Mouse (Mus musculus) heart, embryonic 15.5 days (tissue): ENCODE measurements around the gene Nebl. TPM values are rescaled to one million over a fixed set of nuclear protein-coding genes. Genes with fewer than 3 reads are reported as not detected.
A peak's percentile ranks its signal among the peaks of the same experiment; 100 is the strongest.

Experiments used
- ATAC-seq: fragments of 200-750 bp; cut with Nextera tagmentation; replicated peaks from 2 replicates; pipeline ENCODE4 v1.8.0; 2017; ENCODE audit warnings: low read depth, moderate TSS enrichment; ENCODE audit not compliant: insufficient number of reproducible peaks, insufficient read depth, low FRiP score
- H3K27ac ChIP-seq: fragments of 300-500 bp; sonication (generic); 2 replicates; pipeline ENCODE4 v1.5.1; 2015; ENCODE audit warnings: mild to moderate bottlenecking, inconsistent platforms
- H3K27me3 ChIP-seq: fragments of 300-500 bp; sonication (generic); 2 replicates; pipeline ENCODE4 v1.6.1; 2015; ENCODE audit warnings: inconsistent platforms
- H3K36me3 ChIP-seq: fragments of 300-500 bp; sonication (generic); 2 replicates; pipeline ENCODE4 v1.6.1; 2015; ENCODE audit warnings: mild to moderate bottlenecking, inconsistent platforms
- H3K4me1 ChIP-seq: fragments of 300-500 bp; sonication (generic); replicated peaks from 2 replicates; pipeline ENCODE4 v1.6.1; 2015; ENCODE audit warnings: inconsistent platforms
- H3K4me2 ChIP-seq: fragments of 300-500 bp; sonication (generic); 2 replicates; pipeline ENCODE4 v1.6.1; 2015; ENCODE audit warnings: inconsistent platforms, mild to moderate bottlenecking, moderate library complexity
- H3K4me3 ChIP-seq: fragments of 300-500 bp; sonication (generic); 2 replicates; pipeline ENCODE4 v1.5.1; 2015; ENCODE audit warnings: mild to moderate bottlenecking, inconsistent platforms
- H3K9ac ChIP-seq: fragments of 300-500 bp; sonication (generic); 2 replicates; pipeline ENCODE4 v1.6.1; 2015; ENCODE audit warnings: mild to moderate bottlenecking, inconsistent platforms
- H3K9me3 ChIP-seq: fragments of 300-500 bp; sonication (generic); replicated peaks from 2 replicates; pipeline ENCODE4 v1.6.1; 2016; ENCODE audit warnings: inconsistent platforms
- WGBS: fragments of 180-500 bp; shearing (Covaris S2); methylation state at CpG from one replicate; pipeline ENCODE4 v1.1.7; 2015; ENCODE audit warnings: mixed read lengths; 5-methylcytosine and 5-hydroxymethylcytosine counted together
- polyA plus RNA-seq: library from polyadenylated mRNA; unstranded; fragments of >200 nt; fragmentation: Nextera tagmentation; extraction: Ambion mirVana; gene quantifications from 2 replicates; pipeline ENCODE4 v1.2.1, GENCODE M21; 2015

Nebl gene
- polyA plus RNA-seq, 1 experiment from 2014 or later = 237 TPM

DNA sequence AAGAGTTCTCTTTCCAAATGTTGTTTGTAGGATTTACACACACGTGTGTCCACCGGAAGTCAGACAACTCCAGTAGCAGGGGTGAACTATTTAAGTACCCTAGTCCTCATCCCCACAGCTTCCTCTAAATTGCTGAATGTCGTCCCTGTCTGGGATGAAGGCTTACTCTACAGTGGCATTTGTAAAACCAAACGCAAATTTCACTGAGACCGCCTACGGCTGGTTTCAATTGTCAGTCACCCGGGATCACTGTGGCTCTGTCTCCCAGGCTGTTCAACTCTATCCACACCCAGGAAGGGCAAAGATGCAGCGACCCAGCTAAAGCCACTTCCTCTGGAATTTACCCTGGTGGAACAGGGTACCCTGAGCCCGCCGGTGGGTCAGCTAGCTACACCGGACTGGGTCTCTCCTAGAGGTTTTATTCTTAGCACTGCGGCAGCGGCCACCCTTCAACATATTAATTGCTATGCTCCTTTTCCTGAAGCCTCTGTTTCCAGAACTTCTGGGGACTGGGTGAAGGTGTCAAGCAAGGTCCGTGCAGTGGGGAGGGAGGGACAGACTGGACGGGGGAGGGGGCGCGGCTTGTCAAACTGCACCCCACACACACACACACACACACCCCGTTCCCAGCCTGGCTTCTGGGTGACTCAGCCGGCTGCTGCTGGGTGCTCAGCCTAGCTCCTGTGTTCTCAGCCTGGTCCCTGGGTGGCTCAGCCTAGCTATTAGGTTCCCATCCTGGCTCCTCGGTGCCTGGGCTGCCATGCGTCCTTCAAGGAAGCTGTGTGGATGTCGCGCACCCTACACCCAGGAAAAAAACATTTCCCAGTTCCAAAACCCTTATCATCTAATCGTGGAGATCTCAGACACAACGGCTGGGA is 1.3 kb downstream of the Nebl start:
- 8% methylated on average over 25 of the region's 25 CpGs for WGBS
- Histone ChIP-seq H3K36me3 (no peaks in the 10 kb centered on the region), H3K9ac (peak overlapping the region; percentile 66; the same call in 1 of the 2 replicates), H3K27ac (no peak overlapping the region), H3K4me2 (peak overlapping the region; percentile 100), H3K4me3 (peak overlapping the region; percentile 76), H3K27me3 (peaks cover 32% of the 10 kb centered on the region), H3K9me3 (no peaks in the 10 kb centered on the region), H3K4me1 (peaks cover 16% of the 10 kb centered on the region)
- 0 out of 2 replicates have a peak, but pooled peaks have one; percentile 45 for ATAC-seq

DNA sequence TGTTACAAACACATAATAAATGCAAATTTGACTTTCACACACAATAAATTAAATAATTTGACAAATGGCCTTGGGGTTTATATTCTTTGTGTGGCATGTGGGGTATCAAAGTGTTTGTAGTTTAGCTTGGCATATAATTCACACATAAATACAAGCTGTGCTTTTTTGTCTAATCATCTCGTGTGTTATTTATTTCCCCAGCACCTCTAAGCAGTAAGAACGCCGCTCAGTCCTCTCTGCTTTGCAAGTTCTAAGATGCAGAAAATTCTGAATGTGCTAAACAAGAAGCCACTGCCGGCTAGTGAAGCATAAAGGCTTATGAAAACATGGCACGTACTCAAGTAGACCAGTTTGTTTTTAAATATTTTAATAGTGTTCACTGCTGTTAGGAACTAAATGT is 6.9 kb downstream of the Nebl start:
- Histone ChIP-seq H3K9ac (no peak overlapping the region), H3K9me3 (no peaks in the 10 kb centered on the region), H3K4me3 (no peak overlapping the region), H3K36me3 (no peaks in the 10 kb centered on the region), H3K4me2 (no peak overlapping the region), H3K27ac (no peak overlapping the region), H3K4me1 (peaks cover 8% of the 10 kb centered on the region), H3K27me3 (peaks cover 5% of the 10 kb centered on the region; the same call in 1 of the 2 replicates)
- WGBS = 81% methylated on average over 5 of the region's 5 CpGs
- ATAC-seq = no peak

DNA sequence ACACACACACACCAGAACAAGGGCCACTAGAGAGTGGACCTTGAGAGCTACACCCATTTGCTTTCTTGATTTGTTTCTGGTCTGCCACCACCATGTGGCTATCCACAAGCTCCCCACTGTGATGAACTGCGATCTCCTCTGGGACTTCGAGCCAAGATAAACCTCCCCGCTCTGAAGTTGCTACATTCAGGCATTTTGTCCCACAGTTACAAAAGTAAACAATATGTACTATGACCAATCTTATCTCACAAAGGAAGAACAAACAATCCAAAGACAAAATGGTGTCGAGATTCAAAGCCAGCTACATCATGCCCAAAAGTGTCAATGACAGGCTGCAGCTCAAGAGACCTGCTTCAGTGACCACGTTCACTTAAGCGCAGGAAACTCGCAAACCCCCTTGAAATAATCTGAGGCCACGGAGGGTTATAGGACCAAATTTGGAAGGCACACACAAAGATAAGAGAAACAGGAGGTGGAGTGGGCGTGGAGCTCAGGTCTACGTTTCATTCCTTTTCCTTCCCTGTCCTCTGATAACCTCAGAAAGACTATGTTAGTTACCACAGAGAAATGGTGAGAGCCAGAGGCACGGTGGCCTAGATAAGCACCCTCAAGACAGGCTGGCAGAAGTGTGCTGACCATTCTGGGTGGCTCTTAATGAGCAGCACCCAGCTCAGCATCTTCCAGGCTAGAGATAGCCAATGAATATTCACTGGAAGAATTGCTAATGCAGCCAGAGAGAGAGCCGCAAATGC is 7.8 kb downstream of the Nebl start:
- no peak overlapping the region for H3K27ac ChIP-seq
- no peaks in the 10 kb centered on the region for H3K36me3 ChIP-seq
- H3K9ac ChIP-seq = no peak overlapping the region
- H3K4me2 ChIP-seq = peak overlapping the region; percentile 14; the same call in 1 of the 2 replicates
- WGBS = 28% methylated on average over 12 of the region's 12 CpGs
- H3K4me1 ChIP-seq = peaks cover 8% of the 10 kb centered on the region
- ATAC-seq = no peak
- H3K4me3 ChIP-seq = no peak overlapping the region
- H3K27me3 ChIP-seq = no peaks in the 10 kb centered on the region
- no peaks in the 10 kb centered on the region for H3K9me3 ChIP-seq

DNA sequence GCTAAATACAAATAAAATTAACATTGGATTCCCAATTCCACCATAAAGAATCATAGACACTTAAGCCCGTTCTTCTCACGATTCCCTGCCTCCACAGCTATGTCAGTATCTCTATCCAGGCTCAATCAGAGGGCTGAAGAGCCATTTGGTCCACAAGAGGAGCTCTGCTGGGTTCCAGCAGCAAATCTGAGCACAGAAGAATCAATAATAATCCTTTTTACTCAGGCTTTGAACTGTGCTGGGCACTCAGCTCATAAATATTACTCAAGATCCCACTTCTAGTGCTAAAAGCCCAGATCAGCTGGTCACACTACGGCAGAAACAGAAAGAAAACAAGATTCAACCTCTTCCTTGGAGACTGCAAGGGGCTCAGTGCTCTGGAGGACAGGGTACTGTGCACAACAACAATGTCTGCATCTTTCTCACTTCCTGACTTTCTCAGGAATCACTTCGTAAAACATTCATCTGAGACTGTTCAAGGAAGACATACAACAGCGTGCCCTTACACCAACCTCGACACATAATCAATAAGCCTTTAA is 10.0 kb downstream of the Nebl start:
- H3K27ac ChIP-seq = no peak overlapping the region
- H3K36me3 ChIP-seq = no peaks in the 10 kb centered on the region
- H3K27me3 ChIP-seq = no peaks in the 10 kb centered on the region
- no peak overlapping the region for H3K4me2 ChIP-seq
- peaks cover 8% of the 10 kb centered on the region for H3K4me1 ChIP-seq
- no peak overlapping the region for H3K9ac ChIP-seq
- no peak overlapping the region for H3K4me3 ChIP-seq
- H3K9me3 ChIP-seq = no peaks in the 10 kb centered on the region
- ATAC-seq = no peak
- WGBS = 66% methylated on average over 6 of the region's 6 CpGs

DNA sequence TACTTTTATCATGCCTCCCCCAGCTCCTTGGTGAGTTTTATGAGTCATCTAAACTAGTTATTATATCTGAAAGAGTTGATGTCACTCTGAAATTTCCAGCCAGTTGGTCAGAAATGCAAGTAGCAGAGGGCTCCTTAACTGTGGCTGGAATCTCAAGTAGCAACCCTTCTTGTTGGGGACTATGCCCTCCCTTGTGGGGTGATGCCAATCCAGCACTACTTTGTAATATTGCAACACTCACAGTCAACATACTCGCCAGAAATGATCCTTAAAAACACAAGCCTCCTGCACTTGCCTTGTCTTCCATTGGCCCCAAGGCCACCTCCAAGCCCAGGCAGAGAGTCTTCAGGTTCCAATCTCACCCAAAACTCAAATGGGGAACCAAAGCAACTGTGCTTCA is 13.0 kb downstream of the Nebl start:
- ATAC-seq = no peak
- Histone ChIP-seq H3K4me3 (no peak overlapping the region), H3K9me3 (no peaks in the 10 kb centered on the region), H3K27me3 (no peaks in the 10 kb centered on the region), H3K9ac (no peak overlapping the region), H3K4me2 (no peak overlapping the region), H3K27ac (no peak overlapping the region), H3K4me1 (peaks cover 3% of the 10 kb centered on the region), H3K36me3 (no peaks in the 10 kb centered on the region)
- WGBS = 75% methylated on average over 1 of the region's 1 CpGs

DNA sequence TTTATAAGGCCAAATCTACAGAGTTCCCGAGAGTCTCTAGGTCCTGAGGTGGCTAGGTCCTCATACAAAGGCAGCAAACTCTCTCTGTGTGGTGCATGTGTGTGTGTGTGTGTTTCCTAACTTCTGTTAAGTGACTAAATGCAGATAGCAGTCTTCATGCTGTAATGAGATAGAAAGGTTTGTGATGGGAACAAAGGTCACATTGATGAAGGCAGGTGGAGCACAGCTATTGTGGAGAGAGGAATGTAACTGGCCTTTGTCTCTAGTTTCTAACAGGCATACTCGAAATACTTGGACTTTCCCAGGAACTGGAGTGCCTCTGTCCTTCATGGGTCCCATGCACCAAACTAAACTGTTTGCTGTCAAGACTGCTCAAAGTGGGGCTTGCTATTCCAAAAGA is 14.1 kb downstream of the Nebl start:
- WGBS = 59% methylated on average over 2 of the region's 2 CpGs
- Histone ChIP-seq H3K9me3 (no peaks in the 10 kb centered on the region), H3K4me2 (no peak overlapping the region), H3K4me3 (no peak overlapping the region), H3K27ac (no peak overlapping the region), H3K4me1 (no peaks in the 10 kb centered on the region), H3K9ac (no peak overlapping the region), H3K27me3 (no peaks in the 10 kb centered on the region), H3K36me3 (no peaks in the 10 kb centered on the region)
- no peak for ATAC-seq

DNA sequence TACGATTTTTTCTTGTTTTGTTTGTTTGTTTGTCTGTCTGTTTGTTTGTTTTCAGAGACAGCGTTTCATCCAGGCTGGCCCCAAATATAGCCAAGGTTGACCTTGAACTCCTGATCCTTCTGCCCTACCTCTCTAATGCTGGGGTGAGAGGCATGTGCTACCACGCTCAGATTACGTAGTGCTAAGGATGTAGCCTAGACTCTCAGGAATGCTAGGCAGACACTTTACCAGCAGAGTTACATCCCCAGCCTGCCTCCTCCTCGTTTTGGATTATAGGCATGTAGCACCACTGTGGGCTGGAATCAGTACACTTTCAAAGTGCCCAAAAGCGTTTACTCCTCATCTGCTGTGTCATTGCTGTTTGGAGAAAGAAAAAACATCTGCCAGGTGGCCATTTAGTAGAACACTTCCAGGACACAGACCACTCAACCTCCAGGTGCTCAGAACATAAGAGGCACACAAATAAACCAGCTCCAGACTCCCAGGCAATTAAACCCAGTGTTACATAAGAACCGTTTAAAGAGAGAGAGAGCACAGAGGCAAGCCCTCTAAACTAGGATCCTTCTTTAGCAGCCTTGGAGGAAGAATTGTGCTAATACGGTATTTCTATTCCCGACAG is 16.0 kb downstream of the Nebl start:
- 62% methylated on average over 9 of the region's 9 CpGs for WGBS
- Histone ChIP-seq H3K9me3 (no peaks in the 10 kb centered on the region), H3K9ac (no peak overlapping the region), H3K4me2 (no peak overlapping the region), H3K4me3 (no peak overlapping the region), H3K36me3 (no peaks in the 10 kb centered on the region), H3K27me3 (no peaks in the 10 kb centered on the region), H3K27ac (no peak overlapping the region), H3K4me1 (no peaks in the 10 kb centered on the region)
- no peak for ATAC-seq

DNA sequence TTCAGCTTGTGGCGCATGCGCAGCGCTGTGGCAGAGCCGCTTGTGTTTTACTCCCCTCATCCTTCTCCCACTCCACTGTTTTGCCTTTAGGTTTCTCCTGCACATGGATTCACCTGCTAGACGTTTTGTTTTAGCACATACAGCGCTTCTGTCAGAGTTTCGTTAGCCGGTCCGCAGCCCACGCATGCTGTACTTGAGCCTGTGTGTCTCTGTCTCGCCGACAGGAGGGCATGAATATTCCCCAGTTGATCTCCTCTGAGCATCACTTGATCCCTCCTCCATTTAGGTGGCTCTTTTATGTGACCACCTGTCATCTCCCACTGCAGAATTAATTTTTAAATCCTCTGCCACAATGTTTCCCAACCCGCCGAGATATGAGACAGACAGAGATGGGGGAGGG is 16.6 kb downstream of the Nebl start:
- Histone ChIP-seq H3K9ac (no peak overlapping the region), H3K4me2 (no peak overlapping the region), H3K4me3 (no peak overlapping the region), H3K27me3 (no peaks in the 10 kb centered on the region), H3K36me3 (no peaks in the 10 kb centered on the region), H3K4me1 (no peaks in the 10 kb centered on the region), H3K9me3 (no peaks in the 10 kb centered on the region), H3K27ac (no peak overlapping the region)
- ATAC-seq = no peak
- 83% methylated on average over 14 of the region's 14 CpGs for WGBS

DNA sequence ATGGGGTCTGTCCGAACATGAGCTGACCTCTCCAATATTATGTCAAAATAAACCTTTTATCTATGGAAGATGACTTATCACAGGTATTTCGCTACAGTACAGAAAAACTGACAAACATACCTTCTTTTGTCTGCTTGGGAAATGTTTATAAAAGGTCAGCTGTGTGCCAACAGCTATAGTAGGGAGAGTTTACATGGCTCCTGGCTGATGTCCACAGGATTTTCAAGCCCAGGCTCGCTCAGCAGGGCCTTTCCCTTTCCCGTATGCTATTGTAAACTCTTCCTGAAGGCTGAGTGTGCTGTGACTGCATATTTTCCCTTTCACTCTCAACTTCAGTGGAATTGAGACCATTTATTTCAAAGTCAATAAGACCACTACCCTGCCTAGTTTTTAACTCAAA is 17.1 kb downstream of the Nebl start:
- Histone ChIP-seq H3K9me3 (no peaks in the 10 kb centered on the region), H3K4me3 (no peak overlapping the region), H3K27ac (no peak overlapping the region), H3K36me3 (no peaks in the 10 kb centered on the region), H3K9ac (no peak overlapping the region), H3K4me2 (no peak overlapping the region), H3K4me1 (no peaks in the 10 kb centered on the region), H3K27me3 (no peaks in the 10 kb centered on the region)
- no peak for ATAC-seq
- 54% methylated on average over 4 of the region's 4 CpGs for WGBS

DNA sequence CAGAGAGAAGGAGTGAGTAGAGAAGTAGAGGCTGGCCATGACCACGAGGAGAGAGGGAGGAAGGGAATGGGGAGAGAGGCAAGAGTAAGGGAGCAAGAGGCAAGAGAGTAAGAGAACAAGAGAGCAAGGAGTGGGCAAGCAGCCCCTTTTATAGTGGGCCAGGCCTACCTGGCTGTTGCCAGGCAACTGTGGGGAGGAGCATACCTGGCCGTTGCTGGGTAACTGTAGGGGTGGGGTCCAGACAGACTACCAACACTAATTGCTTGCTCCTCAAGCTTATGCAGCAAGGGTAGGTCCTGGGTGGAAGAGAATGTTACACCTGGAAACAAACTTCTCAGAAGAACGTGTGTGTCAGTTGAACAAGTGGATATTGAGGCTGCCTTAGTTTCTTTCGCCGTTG is 20.0 kb downstream of the Nebl start:
- Histone ChIP-seq H3K4me1 (no peaks in the 10 kb centered on the region), H3K36me3 (no peaks in the 10 kb centered on the region), H3K4me2 (no peak overlapping the region), H3K9me3 (no peaks in the 10 kb centered on the region), H3K27me3 (no peaks in the 10 kb centered on the region), H3K4me3 (no peak overlapping the region), H3K9ac (no peak overlapping the region), H3K27ac (no peak overlapping the region)
- WGBS = 89% methylated on average over 5 of the region's 5 CpGs
- ATAC-seq = no peak

DNA sequence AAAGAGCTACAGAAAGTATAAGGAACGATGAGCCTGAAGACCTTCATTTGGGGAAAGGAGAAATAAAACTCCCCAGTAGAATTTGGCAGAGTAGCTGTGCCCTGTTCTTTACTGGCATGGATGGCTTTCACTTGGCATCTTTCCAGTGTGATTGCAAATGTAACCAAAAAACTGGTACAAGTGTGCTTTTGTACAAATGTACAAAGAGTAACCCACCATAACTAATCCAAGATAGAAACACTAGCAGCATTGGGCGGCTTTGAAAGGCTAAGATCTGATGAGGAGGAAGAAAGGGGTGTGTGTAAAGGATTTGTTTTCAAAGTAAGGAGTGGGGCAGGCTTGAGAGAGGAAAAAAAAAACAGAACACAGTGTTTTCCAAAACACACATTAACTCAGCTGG is 21.2 kb downstream of the Nebl start:
- Histone ChIP-seq H3K9me3 (no peaks in the 10 kb centered on the region), H3K4me3 (no peak overlapping the region), H3K27me3 (no peaks in the 10 kb centered on the region), H3K36me3 (no peaks in the 10 kb centered on the region), H3K9ac (no peak overlapping the region), H3K27ac (no peak overlapping the region), H3K4me2 (no peak overlapping the region), H3K4me1 (no peaks in the 10 kb centered on the region)
- WGBS = 79% methylated on average over 2 of the region's 2 CpGs
- ATAC-seq = no peak
